Mouse (Mus musculus): ENCODE data around the gene Foxg1. TPM values are rescaled to one million over a fixed set of nuclear protein-coding genes. Genes with fewer than 3 reads are reported as not detected.

Gene Foxg1
- polyA plus RNA-seq, 1 experiment: 0.49 TPM

DNA sequence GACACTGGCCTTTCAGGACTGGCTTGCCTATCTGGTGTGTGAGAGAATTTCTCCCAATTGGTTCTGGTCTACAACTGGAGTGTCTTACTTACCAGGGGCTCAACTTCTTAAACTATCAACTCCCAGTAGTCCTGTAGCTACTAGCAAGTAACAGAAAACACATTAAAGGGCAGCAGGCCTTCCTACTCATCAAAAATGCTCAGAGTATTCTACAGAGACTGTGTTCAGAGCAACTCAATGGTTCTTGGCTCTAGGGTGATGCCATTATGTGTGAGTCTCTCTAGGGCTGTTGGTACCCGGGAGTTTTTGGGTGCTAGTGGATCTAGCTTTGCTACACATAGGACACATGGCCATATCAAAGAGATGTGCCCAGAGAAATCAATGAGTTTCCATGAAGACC lies 3.5 kb upstream of the Foxg1 start:
- Histone ChIP-seq H3K9ac (ENCODE audit: low read depth, poor library complexity, severe bottlenecking) (no peak overlapping the region), H3K9me3 (replicated peaks; ENCODE audit: control insufficient read depth, insufficient read depth, low read length, poor library complexity, severe bottlenecking) (no peaks in the 10 kb centered on the region), H3K27ac (ENCODE audit: insufficient read depth, low read length) (no peak overlapping the region), H3K4me3 (ENCODE audit: low read depth, low read length) (no peak overlapping the region), H3K4me1 (ENCODE audit: control insufficient read depth, insufficient read depth, low read length) (no peaks in the 10 kb centered on the region), H3K27me3 (ENCODE audit: control insufficient read depth, insufficient read depth, low read length, poor library complexity, severe bottlenecking) (peaks cover 39% of the 10 kb centered on the region), H3K36me3 (ENCODE audit: control insufficient read depth, insufficient read depth, low read length, poor library complexity, severe bottlenecking) (no peaks in the 10 kb centered on the region)
- no peak for TF ChIP-seq POLR2A (IDR thresholded peaks at IDR 0.05; ENCODE audit: insufficient read depth, low read length)
- TF ChIP-seq CTCF (IDR thresholded peaks at IDR 0.05; ENCODE audit: low read depth, low read length): no peak
- no peak for TF ChIP-seq EP300 (IDR thresholded peaks at IDR 0.05; ENCODE audit: insufficient read depth, low read depth, low read length)

DNA sequence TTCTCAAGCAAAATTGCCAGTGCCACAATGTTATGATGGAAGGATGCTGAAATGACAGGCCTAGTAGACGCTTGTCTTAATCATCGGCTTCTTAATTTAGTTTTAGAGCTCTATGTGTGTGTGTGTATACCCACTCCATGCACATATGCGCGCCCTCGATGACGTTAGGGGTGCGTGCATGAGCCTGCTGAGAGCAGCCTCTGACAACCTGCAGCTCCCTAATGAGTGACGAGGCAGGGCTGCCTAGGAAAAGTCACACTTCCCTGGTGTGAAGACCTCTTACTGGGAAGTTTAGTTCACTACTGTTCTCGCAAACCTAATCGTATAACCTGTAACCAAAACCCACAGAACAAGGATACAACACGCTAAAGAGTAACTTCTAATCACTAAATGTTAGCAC lies 3.0 kb upstream of the Foxg1 start:
- H3K9me3 ChIP-seq (replicated peaks; ENCODE audit: control insufficient read depth, insufficient read depth, low read length, poor library complexity, severe bottlenecking): no peaks in the 10 kb centered on the region
- H3K27me3 ChIP-seq (ENCODE audit: control insufficient read depth, insufficient read depth, low read length, poor library complexity, severe bottlenecking): peaks cover 37% of the 10 kb centered on the region
- H3K4me3 ChIP-seq (ENCODE audit: low read depth, low read length): no peak overlapping the region
- no peak for TF ChIP-seq POLR2A (IDR thresholded peaks at IDR 0.05; ENCODE audit: insufficient read depth, low read length)
- no peak for TF ChIP-seq EP300 (IDR thresholded peaks at IDR 0.05; ENCODE audit: insufficient read depth, low read depth, low read length)
- no peak for TF ChIP-seq CTCF (IDR thresholded peaks at IDR 0.05; ENCODE audit: low read depth, low read length)
- H3K36me3 ChIP-seq (ENCODE audit: control insufficient read depth, insufficient read depth, low read length, poor library complexity, severe bottlenecking): no peaks in the 10 kb centered on the region
- H3K9ac ChIP-seq (ENCODE audit: low read depth, poor library complexity, severe bottlenecking): no peak overlapping the region
- H3K27ac ChIP-seq (ENCODE audit: insufficient read depth, low read length): no peak overlapping the region
- no peaks in the 10 kb centered on the region for H3K4me1 ChIP-seq (ENCODE audit: control insufficient read depth, insufficient read depth, low read length)

DNA sequence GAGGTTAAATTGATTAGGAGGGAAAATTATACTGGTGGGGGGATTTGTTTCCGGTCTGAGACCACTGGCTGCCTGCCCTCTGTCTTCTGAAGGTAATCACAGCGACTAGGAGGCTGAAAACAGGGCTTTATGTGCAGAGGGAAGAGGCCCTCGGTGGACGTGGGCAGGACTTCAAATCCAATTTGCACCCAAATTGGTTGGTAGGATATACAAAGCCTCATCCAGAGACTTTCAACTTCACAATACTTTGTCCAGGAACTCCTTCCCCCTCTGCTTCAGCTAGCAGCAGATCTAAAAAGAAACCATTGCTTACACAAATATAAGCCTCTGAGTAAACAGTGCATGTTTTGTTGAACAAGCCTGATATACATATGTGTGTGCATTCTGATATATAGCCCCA lies 2.0 kb upstream of the Foxg1 start:
- H3K9ac ChIP-seq (ENCODE audit: low read depth, poor library complexity, severe bottlenecking): no peak overlapping the region
- H3K27ac ChIP-seq (ENCODE audit: insufficient read depth, low read length): no peak overlapping the region
- H3K9me3 ChIP-seq (replicated peaks; ENCODE audit: control insufficient read depth, insufficient read depth, low read length, poor library complexity, severe bottlenecking): no peaks in the 10 kb centered on the region

DNA sequence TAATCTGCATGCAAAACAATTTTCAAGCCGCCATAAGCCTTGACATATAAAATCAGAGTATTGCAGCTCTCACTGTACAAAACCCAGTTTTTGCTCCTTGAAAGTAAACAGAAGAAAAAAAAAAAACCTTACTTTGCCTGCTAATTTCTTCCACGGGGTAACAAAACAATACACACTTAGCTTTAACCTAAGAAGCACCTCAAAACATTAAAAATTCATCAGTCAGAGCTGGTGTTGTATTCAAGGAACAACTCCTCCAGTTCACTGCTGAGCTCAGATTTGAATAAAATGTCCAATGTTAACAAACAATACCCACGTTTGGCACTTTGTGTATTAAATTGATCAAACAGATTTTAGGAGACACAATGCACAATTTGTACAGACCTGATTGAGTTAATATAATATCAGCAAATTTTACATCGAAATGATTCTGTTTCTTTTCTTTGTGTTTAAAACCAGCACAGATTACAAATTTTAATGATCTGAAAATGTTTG lies 1.4 kb upstream of the Foxg1 start:
- Histone ChIP-seq H3K27ac (ENCODE audit: insufficient read depth, low read length) (no peak overlapping the region), H3K27me3 (ENCODE audit: control insufficient read depth, insufficient read depth, low read length, poor library complexity, severe bottlenecking) (peaks cover 41% of the 10 kb centered on the region), H3K4me3 (ENCODE audit: low read depth, low read length) (no peak overlapping the region), H3K9me3 (replicated peaks; ENCODE audit: control insufficient read depth, insufficient read depth, low read length, poor library complexity, severe bottlenecking) (no peaks in the 10 kb centered on the region), H3K4me1 (ENCODE audit: control insufficient read depth, insufficient read depth, low read length) (no peaks in the 10 kb centered on the region), H3K36me3 (ENCODE audit: control insufficient read depth, insufficient read depth, low read length, poor library complexity, severe bottlenecking) (no peaks in the 10 kb centered on the region), H3K9ac (ENCODE audit: low read depth, poor library complexity, severe bottlenecking) (no peak overlapping the region)
- no peak for TF ChIP-seq CTCF (IDR thresholded peaks at IDR 0.05; ENCODE audit: low read depth, low read length)
- TF ChIP-seq EP300 (IDR thresholded peaks at IDR 0.05; ENCODE audit: insufficient read depth, low read depth, low read length): no peak
- no peak for TF ChIP-seq POLR2A (IDR thresholded peaks at IDR 0.05; ENCODE audit: insufficient read depth, low read length)

More for the DNA sequence above, 2.0 kb upstream of the Foxg1 start:
- Histone ChIP-seq H3K36me3 (ENCODE audit: control insufficient read depth, insufficient read depth, low read length, poor library complexity, severe bottlenecking) (no peaks in the 10 kb centered on the region), H3K4me3 (ENCODE audit: low read depth, low read length) (no peak overlapping the region), H3K4me1 (ENCODE audit: control insufficient read depth, insufficient read depth, low read length) (no peaks in the 10 kb centered on the region), H3K27me3 (ENCODE audit: control insufficient read depth, insufficient read depth, low read length, poor library complexity, severe bottlenecking) (peaks cover 41% of the 10 kb centered on the region)
- TF ChIP-seq CTCF (IDR thresholded peaks at IDR 0.05; ENCODE audit: low read depth, low read length): no peak

DNA sequence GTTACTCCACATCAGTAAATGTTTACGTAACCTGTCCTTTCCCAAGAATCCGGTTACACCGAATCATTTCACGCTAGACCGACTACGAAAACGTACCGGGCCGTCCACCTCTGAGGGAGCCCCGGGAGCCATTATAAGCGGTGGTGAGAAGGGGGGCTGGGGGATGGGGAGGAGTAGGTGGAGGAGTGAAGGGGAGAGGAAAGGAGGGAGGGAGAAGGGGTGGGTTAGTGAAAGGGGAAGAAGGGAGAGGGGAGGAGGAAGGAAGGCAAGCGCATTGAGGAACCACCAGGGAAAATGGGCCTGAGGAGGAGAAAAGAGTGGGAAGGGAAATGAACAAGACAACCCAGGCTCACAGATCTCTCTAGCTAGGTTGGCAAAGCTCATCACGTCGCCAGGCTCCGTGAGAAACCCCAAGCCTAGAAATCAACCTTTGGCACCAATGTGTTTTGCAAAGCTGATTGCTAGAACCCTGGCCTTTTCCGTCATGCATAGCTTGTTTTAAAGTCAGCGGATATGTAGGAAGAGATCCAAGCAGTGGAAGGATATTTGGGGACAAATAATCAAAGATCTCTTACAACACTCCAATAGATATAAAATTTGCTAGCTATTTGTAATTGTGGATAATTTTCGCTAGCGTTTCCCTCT lies 617 bp upstream of the Foxg1 start:
- no peak overlapping the region for H3K27ac ChIP-seq (ENCODE audit: insufficient read depth, low read length)
- H3K4me3 ChIP-seq (ENCODE audit: low read depth, low read length): no peak overlapping the region
- H3K27me3 ChIP-seq (ENCODE audit: control insufficient read depth, insufficient read depth, low read length, poor library complexity, severe bottlenecking): peaks cover 43% of the 10 kb centered on the region
- H3K4me1 ChIP-seq (ENCODE audit: control insufficient read depth, insufficient read depth, low read length): no peaks in the 10 kb centered on the region
- no peaks in the 10 kb centered on the region for H3K36me3 ChIP-seq (ENCODE audit: control insufficient read depth, insufficient read depth, low read length, poor library complexity, severe bottlenecking)
- no peaks in the 10 kb centered on the region for H3K9me3 ChIP-seq (replicated peaks; ENCODE audit: control insufficient read depth, insufficient read depth, low read length, poor library complexity, severe bottlenecking)
- no peak for TF ChIP-seq POLR2A (IDR thresholded peaks at IDR 0.05; ENCODE audit: insufficient read depth, low read length)
- TF ChIP-seq CTCF (IDR thresholded peaks at IDR 0.05; ENCODE audit: low read depth, low read length): no peak
- TF ChIP-seq EP300 (IDR thresholded peaks at IDR 0.05; ENCODE audit: insufficient read depth, low read depth, low read length): no peak
- H3K9ac ChIP-seq (ENCODE audit: low read depth, poor library complexity, severe bottlenecking): no peak overlapping the region

DNA sequence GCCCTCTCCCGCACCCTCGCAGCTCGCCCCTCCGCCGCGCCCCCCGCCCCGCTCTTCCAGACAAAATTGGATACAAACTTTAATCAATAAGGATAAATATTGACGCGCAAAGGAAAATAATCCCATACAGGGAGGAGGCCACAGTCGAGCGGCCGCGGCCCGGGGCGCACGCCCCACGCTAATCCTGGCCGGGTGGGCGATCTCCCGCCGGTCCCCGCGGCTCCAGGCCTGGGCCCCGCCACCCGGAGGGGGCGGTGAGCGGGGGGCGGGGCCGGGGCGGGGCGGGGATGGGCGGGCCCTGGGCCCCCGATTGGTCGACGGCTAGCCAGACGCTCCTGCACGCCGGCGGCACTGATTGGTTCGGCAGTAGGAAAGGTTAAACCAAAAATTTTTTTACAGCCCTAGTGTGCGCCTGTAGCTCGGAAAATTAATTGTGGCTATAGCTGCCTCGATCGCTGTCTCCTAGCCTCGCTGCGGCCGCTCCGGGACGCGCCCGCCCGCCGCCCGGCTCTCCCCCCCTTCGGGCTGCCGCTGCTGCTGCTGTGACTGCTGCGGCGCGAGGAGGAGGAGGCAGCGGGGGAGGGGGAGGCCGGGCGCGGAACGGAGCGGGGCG lies 1.2 kb downstream of the Foxg1 start:
- Histone ChIP-seq H3K4me1 (ENCODE audit: control insufficient read depth, insufficient read depth, low read length) (no peaks in the 10 kb centered on the region), H3K9me3 (replicated peaks; ENCODE audit: control insufficient read depth, insufficient read depth, low read length, poor library complexity, severe bottlenecking) (no peaks in the 10 kb centered on the region), H3K4me3 (ENCODE audit: low read depth, low read length) (peak overlapping the region; percentile 84), H3K36me3 (ENCODE audit: control insufficient read depth, insufficient read depth, low read length, poor library complexity, severe bottlenecking) (no peaks in the 10 kb centered on the region), H3K27ac (ENCODE audit: insufficient read depth, low read length) (no peak overlapping the region), H3K9ac (ENCODE audit: low read depth, poor library complexity, severe bottlenecking) (peak overlapping the region; percentile 63), H3K27me3 (ENCODE audit: control insufficient read depth, insufficient read depth, low read length, poor library complexity, severe bottlenecking) (peaks cover 32% of the 10 kb centered on the region)
- no peak for TF ChIP-seq CTCF (IDR thresholded peaks at IDR 0.05; ENCODE audit: low read depth, low read length)
- TF ChIP-seq EP300 (IDR thresholded peaks at IDR 0.05; ENCODE audit: insufficient read depth, low read depth, low read length): no peak
- TF ChIP-seq POLR2A (IDR thresholded peaks at IDR 0.05; ENCODE audit: insufficient read depth, low read length): no peak

Measured in ES-Bruce4 (cell line).